Mouse (Mus musculus): ENCODE data around the gene Gm11034. TPM values are rescaled to one million over a fixed set of nuclear protein-coding genes. Genes with fewer than 3 reads are reported as not detected.

Gene Gm11034
- polyA plus RNA-seq, 1 experiment: not detected

DNA sequence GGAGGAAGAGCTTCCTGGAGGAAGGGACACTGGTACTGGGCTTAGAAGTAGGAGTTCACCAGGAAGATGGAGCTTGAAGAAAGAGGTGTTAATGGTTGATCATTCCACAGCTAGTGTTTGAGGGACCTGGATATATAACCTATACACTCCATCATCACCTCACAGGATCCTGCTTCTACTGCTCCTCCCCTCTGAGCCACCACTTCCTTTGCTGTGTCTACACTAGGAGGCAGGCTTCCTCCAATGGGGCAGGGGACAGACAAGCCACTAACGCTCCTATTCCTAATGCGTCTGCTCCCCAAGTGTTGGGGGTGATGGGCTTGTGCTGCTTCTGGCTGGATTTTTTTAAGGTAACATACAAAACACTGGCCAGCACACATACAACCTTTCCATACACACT lies 2.7 kb downstream of the Gm11034 start:
- Histone ChIP-seq H3K79me2 (ENCODE audit: control insufficient read depth, insufficient read depth) (no peaks in the 10 kb centered on the region), H3ac (ENCODE audit: control insufficient read depth, insufficient read length, low read depth) (no peak overlapping the region), H3K36me3 (ENCODE audit: control insufficient read depth, insufficient read depth) (no peaks in the 10 kb centered on the region), H3K4me3 (ENCODE audit: insufficient read depth, poor library complexity, severe bottlenecking) (no peak overlapping the region), H3K79me3 (ENCODE audit: low read depth) (no peaks in the 10 kb centered on the region), H3K27me3 (ENCODE audit: control insufficient read depth, insufficient read depth, insufficient read length) (peaks cover 20% of the 10 kb centered on the region)
- TF ChIP-seq MYOD1 (IDR thresholded peaks at IDR 0.05; ENCODE audit: control insufficient read depth, insufficient read length, low read depth) (no peak), MAX (IDR thresholded peaks at IDR 0.05) (no peak), CTCF (IDR thresholded peaks at IDR 0.05; ENCODE audit: control insufficient read depth, insufficient read depth, insufficient read length) (no peak), USF1 (IDR thresholded peaks at IDR 0.05; ENCODE audit: low read depth) (no peak), FOSL1 (IDR thresholded peaks at IDR 0.05; ENCODE audit: insufficient read depth, low read length, poor library complexity, severe bottlenecking) (no peak), CEBPB (IDR thresholded peaks at IDR 0.05; ENCODE audit: low read depth) (no peak), MYOG (IDR thresholded peaks at IDR 0.05; ENCODE audit: control insufficient read depth, extremely low read depth, insufficient read length) (no peak)

- TF ChIP-seq CTCF (IDR thresholded peaks at IDR 0.05; ENCODE audit: control insufficient read depth, insufficient read depth, insufficient read length) (no peak), USF1 (IDR thresholded peaks at IDR 0.05; ENCODE audit: low read depth) (no peak), MYOD1 (IDR thresholded peaks at IDR 0.05; ENCODE audit: control insufficient read depth, insufficient read length, low read depth) (no peak), MYOG (IDR thresholded peaks at IDR 0.05; ENCODE audit: control insufficient read depth, extremely low read depth, insufficient read length) (no peak), FOSL1 (IDR thresholded peaks at IDR 0.05; ENCODE audit: insufficient read depth, low read length, poor library complexity, severe bottlenecking) (no peak), CEBPB (IDR thresholded peaks at IDR 0.05; ENCODE audit: low read depth) (no peak), MAX (IDR thresholded peaks at IDR 0.05) (no peak)
- Histone ChIP-seq H3K79me3 (ENCODE audit: low read depth) (no peaks in the 10 kb centered on the region), H3K36me3 (ENCODE audit: control insufficient read depth, insufficient read depth) (no peaks in the 10 kb centered on the region), H3ac (ENCODE audit: control insufficient read depth, insufficient read length, low read depth) (no peak overlapping the region), H3K27me3 (ENCODE audit: control insufficient read depth, insufficient read depth, insufficient read length) (peaks cover 22% of the 10 kb centered on the region), H3K79me2 (ENCODE audit: control insufficient read depth, insufficient read depth) (no peaks in the 10 kb centered on the region), H3K4me3 (ENCODE audit: insufficient read depth, poor library complexity, severe bottlenecking) (no peak overlapping the region)
Observed at GRCm38 (mm10) chr8:72210222-72210621, 3.2 kb downstream of the Gm11034 start.

GRCm38 (mm10) chr8:72208582-72208981 lies 4.9 kb downstream of the Gm11034 start:
- no peaks in the 10 kb centered on the region for H3K36me3 ChIP-seq (ENCODE audit: control insufficient read depth, insufficient read depth)
- no peaks in the 10 kb centered on the region for H3K79me3 ChIP-seq (ENCODE audit: low read depth)
- TF ChIP-seq CEBPB (IDR thresholded peaks at IDR 0.05; ENCODE audit: low read depth) (no peak), CTCF (IDR thresholded peaks at IDR 0.05; ENCODE audit: control insufficient read depth, insufficient read depth, insufficient read length) (no peak), MYOD1 (IDR thresholded peaks at IDR 0.05; ENCODE audit: control insufficient read depth, insufficient read length, low read depth) (no peak)
- H3K27me3 ChIP-seq (ENCODE audit: control insufficient read depth, insufficient read depth, insufficient read length): peaks cover 14% of the 10 kb centered on the region
- H3ac ChIP-seq (ENCODE audit: control insufficient read depth, insufficient read length, low read depth): no peak overlapping the region
- H3K4me3 ChIP-seq (ENCODE audit: insufficient read depth, poor library complexity, severe bottlenecking): no peak overlapping the region
- no peaks in the 10 kb centered on the region for H3K79me2 ChIP-seq (ENCODE audit: control insufficient read depth, insufficient read depth)

DNA sequence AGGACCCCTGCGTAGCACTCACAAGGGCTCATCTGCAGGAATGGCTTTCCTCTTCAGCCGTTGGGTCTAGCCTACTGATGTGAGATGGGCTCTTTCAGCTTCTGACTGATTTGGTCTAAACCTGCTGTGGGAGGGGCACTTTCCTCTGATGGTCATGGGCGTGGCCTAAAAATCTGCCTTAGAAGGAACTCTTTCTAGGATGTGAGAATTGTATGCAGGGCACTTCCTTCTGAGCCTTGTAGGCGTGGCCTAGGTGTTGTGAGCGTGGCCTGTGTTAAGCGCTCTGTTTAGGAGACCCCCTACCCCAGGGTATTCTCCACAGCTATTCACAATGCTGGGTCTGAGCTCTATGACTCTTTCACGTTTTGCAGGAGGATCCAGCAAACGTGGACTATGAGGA lies 15.4 kb downstream of the Gm11034 start:
- Histone ChIP-seq H3K79me3 (ENCODE audit: low read depth) (no peaks in the 10 kb centered on the region), H3K27me3 (ENCODE audit: control insufficient read depth, insufficient read depth, insufficient read length) (no peaks in the 10 kb centered on the region), H3ac (ENCODE audit: control insufficient read depth, insufficient read length, low read depth) (no peak overlapping the region), H3K4me3 (ENCODE audit: insufficient read depth, poor library complexity, severe bottlenecking) (no peak overlapping the region), H3K36me3 (ENCODE audit: control insufficient read depth, insufficient read depth) (no peaks in the 10 kb centered on the region), H3K79me2 (ENCODE audit: control insufficient read depth, insufficient read depth) (no peaks in the 10 kb centered on the region)
- TF ChIP-seq MYOG (IDR thresholded peaks at IDR 0.05; ENCODE audit: control insufficient read depth, extremely low read depth, insufficient read length) (no peak), MYOD1 (IDR thresholded peaks at IDR 0.05; ENCODE audit: control insufficient read depth, insufficient read length, low read depth) (no peak), CEBPB (IDR thresholded peaks at IDR 0.05; ENCODE audit: low read depth) (no peak), CTCF (IDR thresholded peaks at IDR 0.05; ENCODE audit: control insufficient read depth, insufficient read depth, insufficient read length) (no peak), USF1 (IDR thresholded peaks at IDR 0.05; ENCODE audit: low read depth) (no peak), FOSL1 (IDR thresholded peaks at IDR 0.05; ENCODE audit: insufficient read depth, low read length, poor library complexity, severe bottlenecking) (no peak), MAX (IDR thresholded peaks at IDR 0.05) (no peak)

- TF ChIP-seq MAX (IDR thresholded peaks at IDR 0.05): no peak
- no peak for TF ChIP-seq CTCF (IDR thresholded peaks at IDR 0.05; ENCODE audit: control insufficient read depth, insufficient read depth, insufficient read length)
- TF ChIP-seq MYOD1 (IDR thresholded peaks at IDR 0.05; ENCODE audit: control insufficient read depth, insufficient read length, low read depth): no peak
- no peak for TF ChIP-seq USF1 (IDR thresholded peaks at IDR 0.05; ENCODE audit: low read depth)
- TF ChIP-seq CEBPB (IDR thresholded peaks at IDR 0.05; ENCODE audit: low read depth): no peak
- no peak for TF ChIP-seq MYOG (IDR thresholded peaks at IDR 0.05; ENCODE audit: control insufficient read depth, extremely low read depth, insufficient read length)
- TF ChIP-seq FOSL1 (IDR thresholded peaks at IDR 0.05; ENCODE audit: insufficient read depth, low read length, poor library complexity, severe bottlenecking): no peak
- Histone ChIP-seq H3ac (ENCODE audit: control insufficient read depth, insufficient read length, low read depth) (no peak overlapping the region), H3K79me2 (ENCODE audit: control insufficient read depth, insufficient read depth) (no peaks in the 10 kb centered on the region), H3K4me3 (ENCODE audit: insufficient read depth, poor library complexity, severe bottlenecking) (no peak overlapping the region), H3K27me3 (ENCODE audit: control insufficient read depth, insufficient read depth, insufficient read length) (no peaks in the 10 kb centered on the region), H3K79me3 (ENCODE audit: low read depth) (no peaks in the 10 kb centered on the region), H3K36me3 (ENCODE audit: control insufficient read depth, insufficient read depth) (no peaks in the 10 kb centered on the region)
Observed at GRCm38 (mm10) chr8:72192065-72192464, 21.4 kb downstream of the Gm11034 start.

GRCm38 (mm10) chr8:72190215-72190539 lies 23.3 kb downstream of the Gm11034 start:
- H3K79me3 ChIP-seq (ENCODE audit: low read depth): no peaks in the 10 kb centered on the region
- no peaks in the 10 kb centered on the region for H3K79me2 ChIP-seq (ENCODE audit: control insufficient read depth, insufficient read depth)
- H3K27me3 ChIP-seq (ENCODE audit: control insufficient read depth, insufficient read depth, insufficient read length): no peaks in the 10 kb centered on the region
- H3K4me3 ChIP-seq (ENCODE audit: insufficient read depth, poor library complexity, severe bottlenecking): no peak overlapping the region
- no peaks in the 10 kb centered on the region for H3K36me3 ChIP-seq (ENCODE audit: control insufficient read depth, insufficient read depth)
- no peak for TF ChIP-seq USF1 (IDR thresholded peaks at IDR 0.05; ENCODE audit: low read depth)
- H3ac ChIP-seq (ENCODE audit: control insufficient read depth, insufficient read length, low read depth): no peak overlapping the region

All from C2C12 (cell line).